Mouse (Mus musculus) monocyte, adult 5-6 weeks (primary cell): ENCODE measurements at regions not wholly inside any gene's neighbourhood (a gene's known extent, or its start where the extent isn't known, plus 50 kb on each side); places are given as distances from the start of the nearest gene placed in this dataset.

Experiments used
- ATAC-seq: fragments of 153-309, 156-312 bp; replicated peaks from 2 replicates; pipeline ENCODE4 v1.8.0; 2017; ENCODE audit warnings: mild to moderate bottlenecking; ENCODE audit not compliant: low TSS enrichment, insufficient number of reproducible peaks, severe bottlenecking, poor library complexity, low FRiP score

DNA sequence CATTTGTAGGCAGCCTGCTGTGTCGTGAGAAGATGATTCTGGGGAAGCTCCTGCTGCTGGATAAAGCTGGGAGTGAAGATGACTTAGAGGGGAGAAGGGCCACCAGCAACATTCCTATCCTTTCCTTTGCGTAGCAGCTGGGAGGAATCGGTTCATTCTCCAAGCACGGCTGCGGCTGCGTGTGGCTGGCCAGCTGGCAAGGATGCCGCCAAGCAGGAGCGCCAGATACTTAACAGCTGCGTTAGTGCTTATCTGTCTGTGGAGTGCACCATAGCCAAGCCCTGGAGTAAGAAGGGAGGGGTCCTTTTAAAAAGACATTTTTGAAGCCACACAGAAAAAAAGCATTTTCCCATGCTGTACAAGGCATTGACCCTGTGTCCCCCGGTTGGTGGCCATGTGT, 361.4 kb upstream of the Arglu1 start:
- no peak for ATAC-seq

DNA sequence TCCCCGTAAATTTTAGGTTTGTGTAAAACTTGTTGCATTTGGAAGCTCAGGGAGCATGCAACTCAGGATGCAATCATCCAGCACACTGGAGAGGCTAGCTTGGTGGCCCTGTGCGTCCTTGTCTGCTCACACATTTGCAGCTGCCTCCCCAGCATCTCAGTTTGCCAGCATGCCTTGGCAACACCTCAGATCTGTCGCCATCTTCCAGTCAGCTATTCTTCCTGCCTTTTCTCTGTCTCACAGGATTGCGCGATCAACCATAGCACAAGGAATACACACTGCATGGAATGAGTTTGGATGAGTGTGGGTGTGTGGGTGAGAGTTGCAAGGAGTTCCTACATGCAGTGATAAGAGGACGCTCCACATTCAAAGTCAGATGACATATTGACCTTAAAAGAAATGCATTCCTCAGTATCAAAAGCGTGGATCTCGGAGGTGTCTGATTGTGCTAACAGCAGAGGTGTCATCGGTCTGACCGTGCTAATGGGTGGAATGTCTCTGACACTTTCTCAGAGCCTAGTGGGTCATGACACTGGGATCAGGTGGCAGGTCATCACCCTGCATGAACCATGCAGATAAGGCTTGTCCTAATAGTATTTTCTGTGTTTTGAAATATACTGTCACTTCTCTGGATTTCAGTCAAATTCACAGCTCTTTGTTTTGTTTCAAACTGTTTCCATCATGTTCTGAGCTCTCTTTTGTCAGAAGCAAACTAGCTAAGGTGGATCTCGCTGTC, 360.6 kb upstream of the Arglu1 start:
- ATAC-seq, result no peak

- ATAC-seq, result no peak
Measured at GRCm38 (mm10) chr8:9048116-9048515, 357.8 kb upstream of the Arglu1 start.

DNA sequence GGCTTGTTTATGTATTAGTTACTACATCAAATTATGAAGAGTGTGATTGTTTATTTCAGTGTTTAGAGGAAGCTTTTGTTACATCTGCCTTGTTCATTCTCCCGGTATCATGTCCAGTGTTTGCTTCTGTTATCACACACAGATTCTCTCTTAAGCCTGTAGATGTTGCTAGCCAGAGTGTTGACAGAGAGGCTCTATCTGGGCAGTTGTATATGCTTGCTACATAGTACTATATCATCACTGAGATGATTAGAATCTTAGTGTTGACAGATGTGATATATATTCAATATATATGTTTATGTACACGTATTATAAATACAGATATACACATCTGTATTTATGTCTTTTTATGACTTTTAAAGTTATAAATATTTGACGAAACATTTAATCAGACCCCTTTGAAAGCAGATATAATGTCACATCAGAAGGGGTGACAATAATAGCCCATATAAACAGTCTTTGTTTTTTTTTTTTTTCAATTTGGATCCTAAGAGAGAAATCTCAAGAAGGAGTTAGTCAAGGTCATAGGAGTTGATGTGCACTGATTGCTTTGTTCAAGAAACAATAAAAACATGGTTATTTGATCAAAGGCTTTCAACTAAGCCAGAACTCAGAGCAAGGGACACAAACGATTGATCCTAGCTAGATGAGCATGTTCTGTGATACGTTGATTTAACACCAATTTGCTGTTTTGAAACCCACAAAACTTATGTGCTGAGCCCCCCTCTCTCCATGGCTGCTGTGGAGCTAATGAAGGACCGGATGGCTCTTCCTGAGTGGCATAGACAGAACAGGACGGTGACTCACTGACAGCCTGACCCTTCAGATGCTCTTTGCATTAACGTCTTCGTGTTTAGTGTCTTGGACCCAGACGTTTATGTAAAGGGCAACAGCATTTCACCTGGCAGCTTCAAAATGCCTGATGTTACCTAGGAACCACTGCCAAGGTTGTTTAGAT, 352.8 kb upstream of the Arglu1 start:
- ATAC-seq, result no peak

DNA sequence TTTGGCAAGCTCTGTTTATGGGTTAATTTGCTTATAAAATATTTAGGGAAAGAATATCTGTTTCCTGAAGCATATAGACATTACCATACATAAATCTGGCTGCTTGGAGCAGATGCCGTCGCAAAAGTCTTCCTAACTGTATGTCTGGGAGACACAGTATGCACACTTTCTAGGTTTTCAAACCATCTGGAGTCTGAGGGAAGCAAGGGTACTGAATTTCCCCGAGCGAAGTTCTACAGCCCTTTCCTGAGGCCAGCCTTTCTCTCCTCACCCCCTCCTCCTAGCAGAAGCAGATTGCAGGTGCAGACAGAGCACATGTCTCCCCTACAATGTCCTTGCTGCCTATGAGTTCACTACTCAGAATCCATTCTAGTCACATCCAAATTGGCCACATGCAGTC, 338.8 kb upstream of the Arglu1 start:
- ATAC-seq, result no peak

DNA sequence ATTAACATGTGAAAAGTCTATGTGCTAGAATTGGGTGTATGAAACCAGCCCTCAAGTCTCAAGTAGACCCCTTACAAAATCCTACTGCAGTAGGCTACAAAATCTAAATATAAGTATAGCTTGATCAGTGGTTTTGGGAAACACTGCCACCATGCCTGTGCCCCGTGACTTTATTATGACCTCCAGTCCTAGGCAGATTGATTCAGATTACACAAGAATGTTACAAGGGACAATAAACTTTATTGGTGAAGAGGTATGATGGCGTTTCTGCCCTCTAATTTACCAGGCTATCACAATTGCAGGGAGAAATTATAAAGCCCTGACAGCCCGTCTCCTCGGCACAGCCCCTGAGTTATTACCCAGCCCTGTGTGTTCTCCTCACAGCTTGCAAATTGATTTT, 337.4 kb upstream of the Arglu1 start:
- no peak for ATAC-seq

DNA sequence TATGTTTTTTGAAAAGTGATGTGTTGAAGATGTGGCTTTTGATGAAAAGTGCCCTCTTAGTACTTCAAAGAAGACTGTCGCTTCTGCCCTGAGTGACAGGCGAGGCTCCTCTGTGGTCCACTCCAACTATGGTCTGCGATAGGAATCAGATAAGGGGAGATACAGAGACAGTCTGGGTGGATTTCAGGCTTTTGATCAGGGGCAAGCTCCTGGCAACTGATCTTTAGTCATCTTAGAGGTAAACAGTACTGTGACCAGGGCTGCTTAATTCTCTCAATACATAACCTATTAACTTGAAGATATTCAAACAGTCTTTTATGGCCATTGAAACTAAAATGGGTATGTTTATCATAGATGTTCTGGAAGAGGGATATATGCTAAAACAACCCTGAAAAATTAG, 335.6 kb upstream of the Arglu1 start:
- ATAC-seq, result no peak

GRCm38 (mm10) chr8:9025378-9025777, 335.1 kb upstream of the Arglu1 start:
- ATAC-seq, result no peak

- ATAC-seq, result no peak
Measured at GRCm38 (mm10) chr8:9020744-9021143, 330.4 kb upstream of the Arglu1 start.

- no peak for ATAC-seq
Measured at GRCm38 (mm10) chr8:9020180-9020579, 329.9 kb upstream of the Arglu1 start.

DNA sequence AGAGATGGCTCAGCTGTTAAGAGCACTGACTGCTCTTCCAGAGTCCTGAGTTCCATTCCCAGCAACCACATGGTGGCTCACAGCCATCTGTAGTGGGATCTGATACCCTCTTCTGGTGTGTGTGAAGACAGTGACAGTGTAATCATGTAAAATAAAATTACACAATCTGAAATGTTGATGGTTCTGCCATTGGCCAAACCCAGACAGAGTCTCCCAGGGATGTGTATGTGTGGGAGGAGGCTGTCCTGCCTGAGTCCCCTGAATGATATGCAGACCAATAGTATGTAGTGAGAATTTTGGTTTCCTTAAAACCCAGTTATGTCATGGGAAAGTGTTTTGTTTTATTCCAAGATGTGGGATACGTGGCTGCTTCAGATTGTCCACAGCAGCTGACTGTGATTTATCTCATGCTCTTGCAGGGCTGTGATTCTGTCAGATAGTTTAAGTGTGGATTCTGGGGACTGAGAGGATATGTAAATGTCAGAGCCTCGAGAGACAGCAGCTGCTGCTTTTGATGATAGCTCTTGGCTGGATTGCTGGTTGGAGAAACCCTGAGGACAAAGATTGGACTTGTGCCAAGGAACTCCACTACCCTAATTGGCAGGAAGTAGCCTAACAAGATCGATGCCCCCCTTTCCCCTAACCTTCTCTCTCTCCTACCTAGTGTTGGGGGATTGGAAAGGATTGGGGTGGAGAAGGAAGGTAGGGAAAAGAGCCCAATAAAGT, 321.6 kb upstream of the Arglu1 start:
- ATAC-seq, result no peak

- ATAC-seq, result no peak
Measured at GRCm38 (mm10) chr8:9008006-9008780, 317.9 kb upstream of the Arglu1 start.

DNA sequence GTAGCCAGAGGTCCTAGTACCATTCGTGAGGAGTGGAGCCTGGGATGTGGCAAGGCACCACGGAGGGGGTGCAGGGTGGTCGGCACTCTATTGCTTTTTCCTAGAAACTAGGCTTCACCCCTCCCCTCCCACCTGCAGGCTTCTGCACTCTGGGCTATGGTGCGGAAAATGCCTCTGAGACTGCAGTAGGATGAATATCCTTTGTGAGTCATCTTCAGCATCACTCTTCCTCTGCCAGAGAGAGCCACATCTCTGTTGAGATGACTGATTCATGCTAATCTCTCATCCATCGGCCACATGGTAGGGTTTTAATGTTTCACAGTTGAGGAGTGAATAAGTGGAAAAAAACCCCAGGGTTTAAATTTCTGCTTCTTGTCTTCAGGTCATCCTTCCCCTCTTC, 309.6 kb upstream of the Arglu1 start:
- ATAC-seq, result no peak

DNA sequence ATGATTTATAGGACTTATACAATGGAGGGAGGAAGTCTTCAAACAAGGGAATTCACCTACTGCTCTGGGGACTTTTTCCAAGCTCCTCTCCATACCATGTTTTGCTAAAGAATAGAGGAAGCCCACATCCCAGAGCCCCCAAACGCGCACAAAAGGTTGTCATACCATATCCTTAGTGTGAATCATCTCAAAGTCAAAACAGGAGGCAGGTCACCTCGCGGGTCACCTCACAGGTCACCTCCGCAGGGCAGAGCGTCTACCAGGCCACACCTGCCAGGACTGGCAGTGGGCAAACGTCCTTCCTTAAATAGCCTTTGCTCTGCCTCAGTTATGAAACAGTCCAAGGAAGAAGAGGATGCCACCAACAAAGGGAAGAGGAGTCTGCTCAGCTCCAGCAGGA, 307.3 kb upstream of the Arglu1 start:
- no peak for ATAC-seq

DNA sequence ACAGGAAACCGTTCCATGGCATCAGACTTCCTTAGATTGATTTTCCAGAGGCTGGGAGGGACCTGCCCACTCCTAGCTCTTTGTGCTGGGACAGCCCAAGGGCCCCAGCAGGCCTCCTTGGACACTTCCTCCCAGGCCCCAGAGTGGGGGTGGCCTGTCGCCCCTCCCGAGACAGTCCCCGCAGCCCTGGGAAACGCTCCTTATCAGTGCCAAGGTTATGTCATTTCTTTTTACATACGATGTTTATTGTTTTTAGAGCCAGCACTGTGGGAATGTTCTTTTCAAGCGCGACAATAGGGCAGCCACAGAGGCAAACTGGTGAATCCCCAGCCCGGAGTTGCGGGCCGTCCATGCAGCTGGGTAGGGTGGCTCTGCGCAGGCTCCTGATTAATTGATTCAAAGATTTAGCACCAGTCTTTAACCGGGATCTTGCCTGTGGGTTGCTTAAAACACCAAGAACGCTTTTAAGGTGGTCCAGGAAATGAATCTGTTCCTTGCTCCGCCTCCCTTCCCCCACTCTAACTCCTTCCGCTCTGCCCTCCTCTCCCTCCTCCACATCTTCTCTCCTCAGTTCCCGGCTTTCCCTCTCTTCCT, 304.4 kb upstream of the Arglu1 start:
- ATAC-seq, result no peak

DNA sequence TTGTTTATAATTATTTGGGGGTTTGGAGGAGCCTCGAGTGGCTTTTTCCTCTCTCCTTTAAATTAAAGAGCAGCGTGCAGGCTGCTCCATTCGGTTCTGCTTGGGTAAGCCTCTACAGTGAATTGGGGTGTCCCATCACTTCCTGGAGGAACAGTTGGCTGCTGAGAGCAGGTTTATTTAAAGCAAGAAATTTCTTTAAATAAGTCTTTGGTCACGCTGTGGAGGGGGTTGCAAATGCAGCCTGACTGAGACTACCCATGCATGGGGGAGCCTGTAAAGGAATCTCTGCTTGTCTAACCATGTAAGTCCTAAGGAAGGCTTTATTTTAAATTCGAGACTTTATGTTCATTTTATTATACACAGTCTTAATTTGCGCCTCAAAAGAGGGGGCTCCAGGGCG, 303.7 kb upstream of the Arglu1 start:
- ATAC-seq, result no peak

- ATAC-seq, result no peak
Measured at GRCm38 (mm10) chr8:8992461-8993032, 302.2 kb upstream of the Arglu1 start.

GRCm38 (mm10) chr8:8991026-8991425, 300.7 kb upstream of the Arglu1 start:
- ATAC-seq, result no peak
